Comparison of ENCODE assay signal across 8 mouse cellular contexts in genomic region chr6:119107856-119108465, GRCm38 (mm10).
DNase-seq lines count a peak whose midpoint lies in the region; ATAC-seq and TF ChIP-seq lines count a peak whose summit lies in the region.

No protein-coding gene starts in this region.

- DNase-seq in lung, postnatal 36 days = no peak
- peak; percentile 62 to 78 for DNase-seq in cerebellum, adult 2 months
- DNase-seq in forebrain, embryonic 11.5 days (ENCODE audit: low spot score) = peak; percentile 66
- DNase-seq in ovary, adult 18-20 months (ENCODE audit: low spot score) = no peak

- H3K4me1 ChIP-seq in lung, embryonic 15.5 days = peaks cover 26% of the 10 kb centered on the region
- H3K4me1 ChIP-seq in cerebellum, adult 2 months (ENCODE audit: control insufficient read depth, insufficient read depth, low read length) = peaks cover 19% of the 10 kb centered on the region; the same call in 1 of the 2 replicates
- H3K4me1 ChIP-seq in forebrain, embryonic 11.5 days (replicated peaks; ENCODE audit: control insufficient read depth, insufficient read depth, low read length) = no peaks in the 10 kb centered on the region
- peaks cover 8% of the 10 kb centered on the region; the same call in 1 of the 2 replicates for H3K4me1 ChIP-seq in intestine, embryonic 16.5 days (ENCODE audit: control insufficient read depth, insufficient read depth, low read length)
- H3K4me1 ChIP-seq in midbrain, embryonic 12.5 days = peaks cover 22% of the 10 kb centered on the region

- no peak for TF ChIP-seq POLR2A in cerebellum, adult 2 months (IDR thresholded peaks at IDR 0.05; ENCODE audit: borderline replicate concordance, insufficient read depth, low read length)

- H3K4me2 ChIP-seq in lung, embryonic 15.5 days = peak overlapping the region; percentile 92
- H3K4me2 ChIP-seq in forebrain, embryonic 11.5 days (ENCODE audit: low read depth, low read length, severe bottlenecking) = peak overlapping the region; percentile 99
- peak overlapping the region; percentile 99 for H3K4me2 ChIP-seq in intestine, embryonic 16.5 days (ENCODE audit: low read depth, low read length)
- H3K4me2 ChIP-seq in midbrain, embryonic 12.5 days (replicated peaks) = peak overlapping the region; percentile 95

- TF ChIP-seq CTCF in cerebellum, adult 2 months (IDR thresholded peaks at IDR 0.05; ENCODE audit: borderline replicate concordance, insufficient read depth, low read depth, low read length) = no peak; the same call in 1 of the 2 replicates

- H3K9ac ChIP-seq in lung, embryonic 15.5 days = peak overlapping the region; percentile 65
- peak overlapping the region; percentile 65 for H3K9ac ChIP-seq in forebrain, embryonic 11.5 days (ENCODE audit: low read length)
- H3K9ac ChIP-seq in intestine, embryonic 16.5 days (ENCODE audit: low read depth, low read length) = peak overlapping the region; percentile 73
- peak overlapping the region; percentile 79 for H3K9ac ChIP-seq in midbrain, embryonic 12.5 days (replicated peaks)

- H3K9me3 ChIP-seq in lung, embryonic 15.5 days = no peaks in the 10 kb centered on the region
- no peaks in the 10 kb centered on the region for H3K9me3 ChIP-seq in forebrain, embryonic 11.5 days (ENCODE audit: control insufficient read depth, low read length)
- H3K9me3 ChIP-seq in intestine, embryonic 16.5 days (ENCODE audit: control insufficient read depth, low read length) = no peaks in the 10 kb centered on the region
- H3K9me3 ChIP-seq in midbrain, embryonic 12.5 days = no peaks in the 10 kb centered on the region

- H3K36me3 ChIP-seq in lung, embryonic 15.5 days = no peaks in the 10 kb centered on the region
- no peaks in the 10 kb centered on the region for H3K36me3 ChIP-seq in forebrain, embryonic 11.5 days (ENCODE audit: control insufficient read depth, insufficient read depth, low read length)
- no peaks in the 10 kb centered on the region for H3K36me3 ChIP-seq in intestine, embryonic 16.5 days (ENCODE audit: control insufficient read depth, insufficient read depth, low read length)
- no peaks in the 10 kb centered on the region for H3K36me3 ChIP-seq in midbrain, embryonic 12.5 days

- no peak; the same call in 1 of the 2 replicates for ATAC-seq in lung, embryonic 15.5 days (ENCODE audit: borderline replicate concordance, extremely low read depth, low FRiP score, low TSS enrichment)
- ATAC-seq in forebrain, embryonic 11.5 days (replicated peaks; ENCODE audit: low FRiP score) = peak; percentile 26
- ATAC-seq in intestine, embryonic 16.5 days = peak; percentile 26; the same call in 1 of the 2 replicates
- ATAC-seq in midbrain, embryonic 12.5 days (ENCODE audit: low FRiP score, low read depth) = peak; percentile 5; the same call in 1 of the 2 replicates
- no peak for ATAC-seq in erythroid progenitor cell, adult 5-6 weeks (replicated peaks; ENCODE audit: low FRiP score, poor library complexity, severe bottlenecking)

- H3K4me3 ChIP-seq in lung, embryonic 15.5 days = peak overlapping the region; percentile 68
- H3K4me3 ChIP-seq in cerebellum, adult 2 months (replicated peaks; ENCODE audit: insufficient read depth, low read depth, low read length) = peak overlapping the region; percentile 86
- peak overlapping the region; percentile 61 for H3K4me3 ChIP-seq in forebrain, embryonic 11.5 days (ENCODE audit: low read depth, low read length)
- H3K4me3 ChIP-seq in intestine, embryonic 16.5 days (ENCODE audit: low read length) = peak overlapping the region; percentile 67
- peak overlapping the region; percentile 74 for H3K4me3 ChIP-seq in midbrain, embryonic 12.5 days

- H3K27me3 ChIP-seq in lung, embryonic 15.5 days = peaks cover 15% of the 10 kb centered on the region; the same call in 1 of the 2 replicates
- no peaks in the 10 kb centered on the region for H3K27me3 ChIP-seq in cerebellum, adult 2 months (ENCODE audit: control insufficient read depth, insufficient read depth, low read length)
- peaks cover 25% of the 10 kb centered on the region for H3K27me3 ChIP-seq in forebrain, embryonic 11.5 days (ENCODE audit: control insufficient read depth, insufficient read depth, low read length)
- H3K27me3 ChIP-seq in intestine, embryonic 16.5 days (replicated peaks; ENCODE audit: control insufficient read depth, insufficient read depth, low read length) = peaks cover 38% of the 10 kb centered on the region
- H3K27me3 ChIP-seq in midbrain, embryonic 12.5 days = peaks cover 54% of the 10 kb centered on the region

- 1% methylated on average over 58 of the region's 58 CpGs for WGBS in lung, embryonic 15.5 days
- WGBS in cerebellum, adult 2 months = under 1% methylated on average over 58 of the region's 58 CpGs
- under 1% methylated on average over 56 of the region's 58 CpGs for WGBS in forebrain, embryonic 11.5 days
- under 1% methylated on average over 54 of the region's 58 CpGs for WGBS in intestine, embryonic 16.5 days
- WGBS in midbrain, embryonic 12.5 days = under 1% methylated on average over 46 of the region's 58 CpGs

- peak overlapping the region; percentile 84 for H3K27ac ChIP-seq in lung, embryonic 15.5 days
- H3K27ac ChIP-seq in cerebellum, adult 2 months (ENCODE audit: insufficient read depth, low read length) = peak overlapping the region; percentile 83
- H3K27ac ChIP-seq in forebrain, embryonic 11.5 days (ENCODE audit: low read depth, low read length) = no peak overlapping the region; the same call in 1 of the 2 replicates
- peak overlapping the region; percentile 66 for H3K27ac ChIP-seq in intestine, embryonic 16.5 days (ENCODE audit: low read length)
- H3K27ac ChIP-seq in midbrain, embryonic 12.5 days (replicated peaks) = peak overlapping the region; percentile 79

Comparison
In these comparisons a context has a peak if more than half of its experiments do, and no peak if none do; other contexts are left out.
1. ATAC-seq: peak in forebrain, embryonic 11.5 days (single experiment), intestine, embryonic 16.5 days (single experiment) and midbrain, embryonic 12.5 days (single experiment); none in lung, embryonic 15.5 days (single experiment) and erythroid progenitor cell, adult 5-6 weeks (single experiment).
2. DNase-seq: peak in cerebellum, adult 2 months (2 of 2) and forebrain, embryonic 11.5 days (single experiment); none in lung, postnatal 36 days (single experiment) and ovary, adult 18-20 months (single experiment).
3. Peak in every context shown above with its lines, with median percentiles within 50 percentile points of each other: H3K4me2 ChIP-seq, H3K4me3 ChIP-seq and H3K9ac ChIP-seq.